Mouse (Mus musculus) midbrain, embryonic 15.5 days (tissue): ENCODE measurements around the gene Il1b. TPM values are rescaled to one million over a fixed set of nuclear protein-coding genes. Genes with fewer than 3 reads are reported as not detected.

Experiments used
- ATAC-seq: fragments of 200-750 bp; cut with Nextera tagmentation; replicated peaks from 2 replicates; pipeline ENCODE4 v1.8.0; 2017; ENCODE audit warnings: moderate TSS enrichment
- H3K27ac ChIP-seq: fragments of 300-500 bp; sonication (generic); 2 replicates; pipeline ENCODE4 v1.5.1; 2015; ENCODE audit warnings: mild to moderate bottlenecking, inconsistent platforms
- H3K27me3 ChIP-seq: fragments of 300-500 bp; sonication (generic); replicated peaks from 2 replicates; pipeline ENCODE4 v1.6.1; 2015; ENCODE audit warnings: inconsistent platforms
- H3K36me3 ChIP-seq: fragments of 300-500 bp; sonication (generic); replicated peaks from 2 replicates; pipeline ENCODE4 v1.6.1; 2015; ENCODE audit warnings: inconsistent platforms
- H3K4me1 ChIP-seq: fragments of 300-500 bp; sonication (generic); 2 replicates; pipeline ENCODE4 v1.6.1; 2015; ENCODE audit warnings: inconsistent platforms
- H3K4me2 ChIP-seq: fragments of 300-500 bp; sonication (generic); 2 replicates; pipeline ENCODE4 v1.6.1; 2015; ENCODE audit warnings: inconsistent platforms, mild to moderate bottlenecking, moderate library complexity
- H3K4me3 ChIP-seq: fragments of 300-500 bp; sonication (generic); 2 replicates; pipeline ENCODE4 v1.5.1; 2015; ENCODE audit warnings: mild to moderate bottlenecking, inconsistent platforms
- H3K9ac ChIP-seq: fragments of 300-500 bp; sonication (generic); 2 replicates; pipeline ENCODE4 v1.6.1; 2015; ENCODE audit warnings: mild to moderate bottlenecking, inconsistent platforms
- H3K9me3 ChIP-seq: fragments of 300-500 bp; sonication (generic); 2 replicates; pipeline ENCODE4 v1.6.1; 2016; ENCODE audit warnings: inconsistent platforms
- WGBS: fragments of 180-500 bp; shearing (Covaris S2); methylation state at CpG from one replicate; pipeline ENCODE4 v1.1.7; 2015; ENCODE audit warnings: mixed read lengths; 5-methylcytosine and 5-hydroxymethylcytosine counted together
- polyA plus RNA-seq: library from polyadenylated mRNA; unstranded; fragments of >200 nt; fragmentation: Nextera tagmentation; extraction: Ambion mirVana; gene quantifications from 2 replicates; pipeline ENCODE4 v1.2.1, GENCODE M21; 2015

Gene Il1b
- polyA plus RNA-seq, 1 experiment from 2014 or later = not detected

DNA sequence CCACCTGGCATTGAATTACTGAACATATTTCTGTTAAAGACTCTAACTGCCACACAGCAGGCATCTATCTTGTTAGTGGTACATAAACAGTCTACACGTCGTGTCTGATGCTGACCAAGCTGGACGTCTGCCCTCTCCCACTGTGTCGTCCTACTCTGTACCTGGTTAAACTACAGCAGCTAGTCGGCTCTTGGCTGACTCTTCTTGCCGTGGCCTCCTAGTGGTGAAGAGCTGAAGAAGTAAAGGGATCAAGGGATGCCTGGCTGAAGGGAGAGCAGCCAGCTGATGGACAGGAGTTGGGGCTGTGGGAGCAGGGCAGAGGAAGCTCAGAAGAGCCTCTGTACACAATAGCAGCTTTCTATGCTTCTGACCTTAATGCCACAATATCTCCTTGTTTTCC lies 22.6 kb upstream of the Il1b start:
- no peak overlapping the region for H3K4me3 ChIP-seq
- H3K27me3 ChIP-seq = no peaks in the 10 kb centered on the region
- no peaks in the 10 kb centered on the region for H3K9me3 ChIP-seq
- no peaks in the 10 kb centered on the region for H3K4me1 ChIP-seq
- H3K27ac ChIP-seq = no peak overlapping the region
- H3K9ac ChIP-seq = no peak overlapping the region
- H3K36me3 ChIP-seq = no peaks in the 10 kb centered on the region
- no peak overlapping the region for H3K4me2 ChIP-seq
- no peak for ATAC-seq
- WGBS = 33% methylated on average over 6 of the region's 6 CpGs

GRCm38 (mm10) chr2:129390161-129390560 lies 19.2 kb upstream of the Il1b start:
- H3K36me3 ChIP-seq = no peaks in the 10 kb centered on the region
- no peaks in the 10 kb centered on the region for H3K27me3 ChIP-seq
- no peak overlapping the region for H3K9ac ChIP-seq
- no peak for ATAC-seq
- no peak overlapping the region for H3K4me3 ChIP-seq
- no peak overlapping the region for H3K4me2 ChIP-seq
- H3K4me1 ChIP-seq = no peaks in the 10 kb centered on the region
- no peaks in the 10 kb centered on the region for H3K9me3 ChIP-seq
- no peak overlapping the region for H3K27ac ChIP-seq
- 85% methylated on average over 5 of the region's 5 CpGs for WGBS

DNA sequence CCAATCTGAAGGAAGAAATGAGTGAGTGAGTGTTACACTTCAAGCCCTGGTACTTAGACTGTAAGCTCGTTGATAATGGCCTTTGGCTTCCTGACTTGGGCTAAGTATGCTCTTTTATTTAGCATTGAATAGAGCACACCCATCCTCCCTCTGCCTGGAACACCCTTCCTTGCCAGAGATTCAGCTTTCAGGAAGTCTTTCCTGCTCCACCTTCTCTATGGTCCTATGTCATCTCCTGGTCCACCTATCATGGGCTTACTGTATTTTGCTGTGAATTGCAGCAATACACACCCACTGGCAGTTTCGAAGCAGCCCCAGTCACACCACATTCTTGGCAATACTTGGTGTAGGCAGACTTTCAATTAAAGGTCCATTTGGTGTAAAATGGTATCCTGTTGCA lies 18.4 kb upstream of the Il1b start:
- ATAC-seq = no peak
- Histone ChIP-seq H3K36me3 (no peaks in the 10 kb centered on the region), H3K4me3 (no peak overlapping the region), H3K9ac (no peak overlapping the region), H3K4me2 (no peak overlapping the region), H3K27ac (no peak overlapping the region), H3K9me3 (no peaks in the 10 kb centered on the region), H3K4me1 (no peaks in the 10 kb centered on the region), H3K27me3 (no peaks in the 10 kb centered on the region)
- WGBS = 72% methylated on average over 2 of the region's 2 CpGs

GRCm38 (mm10) chr2:129385331-129385730 lies 14.4 kb upstream of the Il1b start:
- Histone ChIP-seq H3K27ac (no peak overlapping the region), H3K4me2 (no peak overlapping the region), H3K9me3 (no peaks in the 10 kb centered on the region), H3K27me3 (no peaks in the 10 kb centered on the region), H3K4me1 (no peaks in the 10 kb centered on the region), H3K36me3 (no peaks in the 10 kb centered on the region), H3K4me3 (no peak overlapping the region), H3K9ac (no peak overlapping the region)
- no peak for ATAC-seq
- WGBS = 93% methylated on average over 3 of the region's 3 CpGs

DNA sequence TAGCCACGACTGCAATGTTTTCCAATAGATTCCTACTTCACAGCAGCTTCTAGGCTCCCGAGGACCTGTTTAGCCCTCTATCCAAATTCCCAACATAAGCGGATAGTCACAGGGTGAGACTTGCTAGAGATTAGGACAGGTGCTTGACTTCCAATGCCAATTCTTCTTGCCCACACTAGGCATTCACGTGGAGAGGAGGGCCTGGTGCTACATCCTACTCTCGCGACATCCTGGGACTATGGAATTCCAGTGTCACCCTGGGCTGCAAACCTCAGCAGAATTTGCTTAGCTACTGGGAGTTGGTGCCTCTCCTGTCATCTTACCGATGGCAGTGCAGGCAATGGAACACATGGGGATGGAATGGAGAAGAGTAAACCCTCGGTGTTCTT lies 13.3 kb upstream of the Il1b start:
- no peaks in the 10 kb centered on the region for H3K4me1 ChIP-seq
- no peaks in the 10 kb centered on the region for H3K9me3 ChIP-seq
- H3K27me3 ChIP-seq = no peaks in the 10 kb centered on the region
- 82% methylated on average over 8 of the region's 8 CpGs for WGBS
- no peak overlapping the region for H3K9ac ChIP-seq
- H3K4me3 ChIP-seq = no peak overlapping the region
- H3K4me2 ChIP-seq = no peak overlapping the region
- H3K27ac ChIP-seq = no peak overlapping the region
- H3K36me3 ChIP-seq = no peaks in the 10 kb centered on the region
- no peak for ATAC-seq

DNA sequence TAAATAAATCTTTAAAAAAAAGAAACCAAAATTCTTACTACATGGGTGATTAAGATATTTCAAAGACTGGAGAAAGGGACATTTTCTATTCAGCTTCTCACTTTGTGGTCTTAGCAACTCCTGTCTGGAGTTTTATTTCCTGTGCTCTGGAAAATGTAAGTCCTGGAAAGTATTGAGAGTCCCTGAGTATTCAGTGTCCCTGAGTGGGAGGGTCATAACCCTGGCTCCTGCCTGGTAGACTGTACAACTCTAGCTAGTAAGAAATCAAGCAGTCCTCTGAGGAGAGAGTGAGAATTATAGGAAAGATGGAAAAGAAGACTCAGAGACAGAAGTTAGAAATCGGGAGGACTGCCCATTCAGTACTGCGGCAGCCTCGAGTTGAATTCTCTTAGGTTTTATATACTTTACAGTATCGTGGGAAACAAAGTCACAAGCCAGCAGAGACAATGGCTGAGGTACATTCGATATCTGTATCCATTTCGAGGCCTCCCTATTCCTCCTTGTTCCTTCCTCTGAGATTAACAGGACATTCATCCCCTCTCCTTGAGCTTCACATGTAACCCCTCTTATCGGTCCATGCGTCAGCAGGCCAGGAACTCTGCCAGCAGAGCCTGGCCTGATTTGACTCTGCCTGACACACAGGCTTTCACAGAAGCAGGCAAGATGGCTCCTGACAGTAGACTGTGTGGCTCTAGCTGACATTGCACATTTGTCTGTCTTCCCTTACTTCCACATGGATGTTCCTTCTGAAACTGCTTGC lies 12.8 kb upstream of the Il1b start:
- ATAC-seq = no peak
- Histone ChIP-seq H3K36me3 (no peaks in the 10 kb centered on the region), H3K4me2 (no peak overlapping the region), H3K27ac (no peak overlapping the region), H3K9ac (no peak overlapping the region), H3K4me3 (no peak overlapping the region), H3K4me1 (no peaks in the 10 kb centered on the region), H3K27me3 (no peaks in the 10 kb centered on the region), H3K9me3 (no peaks in the 10 kb centered on the region)
- WGBS = 94% methylated on average over 8 of the region's 8 CpGs

DNA sequence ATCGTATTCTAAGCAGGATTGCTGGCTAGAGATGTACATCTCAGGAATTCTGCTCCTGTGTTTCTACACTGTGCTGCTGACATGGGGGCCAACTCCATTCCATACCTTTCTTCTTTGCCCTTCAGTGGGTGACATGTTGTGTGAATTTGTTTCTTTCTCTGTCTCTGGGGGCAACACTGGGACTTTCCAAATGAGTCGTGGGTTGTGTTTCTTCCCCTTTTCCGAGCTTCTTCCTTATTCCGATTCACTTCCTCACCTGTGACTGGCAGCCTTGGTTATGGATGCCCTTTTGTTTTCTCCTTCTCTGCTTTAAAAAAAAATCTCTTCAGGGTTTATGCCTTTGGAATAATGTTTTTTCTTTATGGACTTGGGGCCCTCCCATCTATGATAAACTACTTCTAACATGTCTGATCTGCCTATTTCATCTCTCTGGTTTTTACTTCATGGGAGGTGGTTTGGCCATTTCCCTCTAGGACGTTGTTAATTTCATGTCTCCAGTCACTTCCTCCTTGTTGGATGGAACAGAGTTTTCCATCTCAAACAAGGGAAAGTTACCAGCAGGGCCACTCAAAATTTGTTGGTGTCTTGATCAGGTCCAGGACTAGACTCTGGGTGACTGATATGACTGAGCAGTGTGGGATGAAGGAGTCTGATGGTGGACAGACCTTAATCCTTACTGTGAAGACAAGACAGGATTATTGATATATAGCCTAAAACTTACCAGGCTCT lies 10.0 kb upstream of the Il1b start:
- H3K9me3 ChIP-seq = no peaks in the 10 kb centered on the region
- ATAC-seq = no peak
- no peaks in the 10 kb centered on the region for H3K4me1 ChIP-seq

GRCm38 (mm10) chr2:129380211-129380610 lies 9.3 kb upstream of the Il1b start:
- no peaks in the 10 kb centered on the region for H3K9me3 ChIP-seq
- no peak overlapping the region for H3K27ac ChIP-seq
- no peak overlapping the region for H3K4me2 ChIP-seq
- H3K4me3 ChIP-seq = no peak overlapping the region
- ATAC-seq = no peak
- no peaks in the 10 kb centered on the region for H3K27me3 ChIP-seq
- H3K9ac ChIP-seq = no peak overlapping the region
- 67% methylated on average over 5 of the region's 5 CpGs for WGBS
- H3K4me1 ChIP-seq = no peaks in the 10 kb centered on the region
- H3K36me3 ChIP-seq = no peaks in the 10 kb centered on the region

More for the DNA sequence above, 10.0 kb upstream of the Il1b start:
- no peak overlapping the region for H3K4me2 ChIP-seq
- H3K9ac ChIP-seq = no peak overlapping the region
- no peaks in the 10 kb centered on the region for H3K27me3 ChIP-seq
- H3K4me3 ChIP-seq = no peak overlapping the region
- WGBS = 91% methylated on average over 5 of the region's 5 CpGs
- no peaks in the 10 kb centered on the region for H3K36me3 ChIP-seq
- H3K27ac ChIP-seq = no peak overlapping the region

GRCm38 (mm10) chr2:129373307-129373706 lies 2.4 kb upstream of the Il1b start:
- H3K27me3 ChIP-seq = no peaks in the 10 kb centered on the region
- no peaks in the 10 kb centered on the region for H3K9me3 ChIP-seq
- no peaks in the 10 kb centered on the region for H3K36me3 ChIP-seq
- H3K9ac ChIP-seq = no peak overlapping the region
- ATAC-seq = no peak
- no peak overlapping the region for H3K27ac ChIP-seq
- H3K4me1 ChIP-seq = no peaks in the 10 kb centered on the region
- H3K4me3 ChIP-seq = no peak overlapping the region
- H3K4me2 ChIP-seq = no peak overlapping the region
- WGBS = 93% methylated on average over 4 of the region's 4 CpGs

- WGBS = 81% methylated on average over 3 of the region's 3 CpGs
- no peaks in the 10 kb centered on the region for H3K27me3 ChIP-seq
- no peak for ATAC-seq
- no peaks in the 10 kb centered on the region for H3K36me3 ChIP-seq
- H3K9me3 ChIP-seq = no peaks in the 10 kb centered on the region
- H3K4me2 ChIP-seq = no peak overlapping the region
- no peak overlapping the region for H3K9ac ChIP-seq
- H3K27ac ChIP-seq = no peak overlapping the region
- H3K4me3 ChIP-seq = no peak overlapping the region
- H3K4me1 ChIP-seq = no peaks in the 10 kb centered on the region
Measured at GRCm38 (mm10) chr2:129369615-129370014, 1.3 kb downstream of the Il1b start.

- 89% methylated on average over 5 of the region's 5 CpGs for WGBS
Measured at GRCm38 (mm10) chr2:129368795-129369194, 2.1 kb downstream of the Il1b start.

GRCm38 (mm10) chr2:129368106-129368505 lies 2.8 kb downstream of the Il1b start:
- H3K4me1 ChIP-seq = no peaks in the 10 kb centered on the region
- ATAC-seq = no peak
- no peak overlapping the region for H3K9ac ChIP-seq
- H3K36me3 ChIP-seq = no peaks in the 10 kb centered on the region
- H3K9me3 ChIP-seq = no peaks in the 10 kb centered on the region
- no peak overlapping the region for H3K27ac ChIP-seq
- WGBS = 78% methylated on average over 2 of the region's 2 CpGs
- H3K27me3 ChIP-seq = no peaks in the 10 kb centered on the region
- H3K4me2 ChIP-seq = no peak overlapping the region
- H3K4me3 ChIP-seq = no peak overlapping the region

More at GRCm38 (mm10) chr2:129368795-129369194, 2.1 kb downstream of the Il1b start:
- Histone ChIP-seq H3K9me3 (no peaks in the 10 kb centered on the region), H3K4me3 (no peak overlapping the region), H3K4me2 (no peak overlapping the region), H3K4me1 (no peaks in the 10 kb centered on the region), H3K36me3 (no peaks in the 10 kb centered on the region), H3K27ac (no peak overlapping the region), H3K9ac (no peak overlapping the region), H3K27me3 (no peaks in the 10 kb centered on the region)
- no peak for ATAC-seq

DNA sequence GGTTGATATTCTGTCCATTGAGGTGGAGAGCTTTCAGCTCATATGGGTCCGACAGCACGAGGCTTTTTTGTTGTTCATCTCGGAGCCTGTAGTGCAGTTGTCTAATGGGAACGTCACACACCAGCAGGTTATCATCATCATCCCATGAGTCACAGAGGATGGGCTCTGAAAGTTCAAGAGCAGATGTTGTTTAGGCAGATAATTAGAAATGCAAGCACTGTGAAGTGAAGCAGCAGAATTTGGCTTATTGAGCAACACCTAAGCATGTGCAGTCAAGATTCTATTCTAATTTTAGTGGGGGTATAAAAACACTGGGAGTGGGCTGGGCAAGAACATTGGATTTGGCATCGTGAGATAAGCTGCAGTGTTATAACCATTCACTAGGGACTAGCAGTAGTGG lies 3.7 kb downstream of the Il1b start:
- no peak for ATAC-seq
- H3K9me3 ChIP-seq = no peaks in the 10 kb centered on the region
- no peaks in the 10 kb centered on the region for H3K4me1 ChIP-seq
- no peak overlapping the region for H3K4me2 ChIP-seq
- no peak overlapping the region for H3K9ac ChIP-seq
- H3K36me3 ChIP-seq = no peaks in the 10 kb centered on the region
- no peak overlapping the region for H3K27ac ChIP-seq
- H3K4me3 ChIP-seq = no peak overlapping the region
- 87% methylated on average over 5 of the region's 5 CpGs for WGBS
- H3K27me3 ChIP-seq = no peaks in the 10 kb centered on the region
